Mouse (Mus musculus) embryonic facial prominence, embryonic 11.5 days (tissue): ENCODE results near the gene Nhp2. TPM values are rescaled to one million over a fixed set of nuclear protein-coding genes. Genes with fewer than 3 reads are reported as not detected.

Experiments
- ATAC-seq: fragments of 200-750 bp; cut with Nextera tagmentation; replicated peaks from 2 replicates; pipeline ENCODE4 v1.8.0; 2017; ENCODE audit warnings: low read depth; ENCODE audit not compliant: insufficient number of reproducible peaks, low FRiP score, low TSS enrichment
- DNase-seq: peaks from one replicate; pipeline ENCODE4 v3.0.0-alpha.2; 2015; ENCODE audit warnings: low spot score
- H3K27ac ChIP-seq: fragments of 300-500 bp; sonication (generic); replicated peaks from 2 replicates; pipeline ENCODE4 v1.5.1; 2014; ENCODE audit warnings: mild to moderate bottlenecking, low read depth, low read length, control low read depth
- H3K27me3 ChIP-seq: fragments of 300-500 bp; sonication (generic); 2 replicates; pipeline ENCODE4 v1.6.1; 2014; ENCODE audit warnings: mild to moderate bottlenecking, low read length, moderate library complexity, mixed read lengths; ENCODE audit not compliant: control insufficient read depth, insufficient read depth
- H3K36me3 ChIP-seq: fragments of 300-500 bp; sonication (generic); replicated peaks from 2 replicates; pipeline ENCODE4 v1.6.1; 2014; ENCODE audit warnings: low read depth, mild to moderate bottlenecking, low read length, moderate library complexity, mixed read lengths; ENCODE audit not compliant: control insufficient read depth, insufficient read depth
- H3K4me1 ChIP-seq: fragments of 300-500 bp; sonication (generic); 2 replicates; pipeline ENCODE4 v1.6.1; 2014; ENCODE audit warnings: low read length, mixed read lengths; ENCODE audit not compliant: control insufficient read depth, insufficient read depth
- H3K4me2 ChIP-seq: fragments of 300-500 bp; sonication (generic); 2 replicates; pipeline ENCODE4 v1.6.1; 2014; ENCODE audit warnings: low read depth, mild to moderate bottlenecking, control low read depth, low read length, moderate library complexity
- H3K4me3 ChIP-seq: fragments of 300-500 bp; sonication (generic); 2 replicates; pipeline ENCODE4 v1.5.1; 2014; ENCODE audit warnings: low read depth, low read length, control low read depth
- H3K9ac ChIP-seq: fragments of 300-500 bp; sonication (generic); replicated peaks from 2 replicates; pipeline ENCODE4 v1.6.1; 2014; ENCODE audit warnings: mild to moderate bottlenecking, control low read depth, low read length
- H3K9me3 ChIP-seq: fragments of 300-500 bp; sonication (generic); replicated peaks from 2 replicates; pipeline ENCODE4 v1.6.1; 2016; ENCODE audit warnings: mild to moderate bottlenecking, low read length, inconsistent platforms, mixed read lengths; ENCODE audit not compliant: control insufficient read depth
- WGBS: fragments of 180-500 bp; shearing (Covaris S2); extraction: QIAGEN DNeasy Blood & Tissue Kit; methylation state at CpG from one replicate; pipeline ENCODE4 v1.1.7; 2014; 5-methylcytosine and 5-hydroxymethylcytosine counted together
- polyA plus RNA-seq: library from polyadenylated mRNA; unstranded; fragments of >200 nt; fragmentation: Nextera tagmentation; extraction: Ambion mirVana; gene quantifications from 2 replicates; pipeline ENCODE4 v1.2.1, GENCODE M21; 2014

The Nhp2 gene
- polyA plus RNA-seq, 1 experiment from 2014 or later: 169 TPM

GRCm38 (mm10) chr11:51585608-51586252, 33.8 kb upstream of the Nhp2 start:
- H3K9me3 ChIP-seq: no peaks in the 10 kb centered on the region
- H3K4me2 ChIP-seq: peak overlapping the region; percentile 82
- 65% methylated on average over 8 of the region's 8 CpGs for WGBS
- DNase-seq (no peak), ATAC-seq (no peak; the same call in 1 of the 2 replicates)
- H3K4me1 ChIP-seq: no peaks in the 10 kb centered on the region; the same call in 1 of the 2 replicates
- 0 out of 2 replicates have a peak overlapping the region, but pooled peaks have one; percentile 59 for H3K4me3 ChIP-seq
- peaks cover 9% of the 10 kb centered on the region for H3K36me3 ChIP-seq
- H3K9ac ChIP-seq: peak overlapping the region; percentile 79
- no peak overlapping the region; the same call in 1 of the 2 replicates for H3K27ac ChIP-seq
- no peaks in the 10 kb centered on the region for H3K27me3 ChIP-seq

GRCm38 (mm10) chr11:51586411-51586810, 33.1 kb upstream of the Nhp2 start:
- WGBS: 97% methylated on average over 13 of the region's 13 CpGs
- no peak overlapping the region for H3K4me3 ChIP-seq
- ATAC-seq: no peak
- H3K27ac ChIP-seq: no peak overlapping the region
- no peak overlapping the region for H3K4me2 ChIP-seq
- no peaks in the 10 kb centered on the region; the same call in 1 of the 2 replicates for H3K4me1 ChIP-seq
- H3K9ac ChIP-seq: no peak overlapping the region
- H3K36me3 ChIP-seq: peaks cover 13% of the 10 kb centered on the region
- H3K27me3 ChIP-seq: no peaks in the 10 kb centered on the region
- no peaks in the 10 kb centered on the region for H3K9me3 ChIP-seq
- DNase-seq: no peak

GRCm38 (mm10) chr11:51587059-51587458, 32.5 kb upstream of the Nhp2 start:
- no peak for DNase-seq
- Histone ChIP-seq H3K27ac (no peak overlapping the region), H3K9me3 (no peaks in the 10 kb centered on the region), H3K4me3 (no peak overlapping the region), H3K36me3 (peaks cover 16% of the 10 kb centered on the region), H3K27me3 (no peaks in the 10 kb centered on the region), H3K4me1 (no peaks in the 10 kb centered on the region; the same call in 1 of the 2 replicates), H3K9ac (no peak overlapping the region), H3K4me2 (no peak overlapping the region)
- no peak for ATAC-seq
- whole genome bisulfite sequencing: 95% methylated on average over 1 of the region's 1 CpGs

- H3K4me1 ChIP-seq: no peaks in the 10 kb centered on the region; the same call in 1 of the 2 replicates
- 94% methylated on average over 3 of the region's 3 CpGs for WGBS
- DNase-seq (no peak), ATAC-seq (no peak)
- H3K9ac ChIP-seq: no peak overlapping the region
- no peaks in the 10 kb centered on the region for H3K27me3 ChIP-seq
- no peak overlapping the region for H3K4me2 ChIP-seq
- no peaks in the 10 kb centered on the region for H3K9me3 ChIP-seq
- H3K4me3 ChIP-seq: no peak overlapping the region
- no peak overlapping the region for H3K27ac ChIP-seq
- H3K36me3 ChIP-seq: peaks cover 23% of the 10 kb centered on the region
Measured at GRCm38 (mm10) chr11:51588833-51589232, 30.7 kb upstream of the Nhp2 start.

- Histone ChIP-seq H3K4me3 (no peak overlapping the region), H3K4me2 (no peak overlapping the region), H3K9ac (no peak overlapping the region), H3K27me3 (no peaks in the 10 kb centered on the region), H3K4me1 (no peaks in the 10 kb centered on the region), H3K9me3 (no peaks in the 10 kb centered on the region), H3K27ac (no peak overlapping the region), H3K36me3 (peaks cover 26% of the 10 kb centered on the region)
- DNase-seq (no peak), ATAC-seq (no peak)
Measured at GRCm38 (mm10) chr11:51590002-51590401, 29.5 kb upstream of the Nhp2 start.

GRCm38 (mm10) chr11:51591168-51591567, 28.4 kb upstream of the Nhp2 start:
- Histone ChIP-seq H3K36me3 (peaks cover 28% of the 10 kb centered on the region), H3K9ac (no peak overlapping the region), H3K4me3 (no peak overlapping the region), H3K27ac (no peak overlapping the region), H3K27me3 (no peaks in the 10 kb centered on the region), H3K9me3 (no peaks in the 10 kb centered on the region), H3K4me2 (no peak overlapping the region), H3K4me1 (no peaks in the 10 kb centered on the region)
- WGBS: 74% methylated on average over 7 of the region's 7 CpGs
- no peak for ATAC-seq
- no peak for DNase-seq

- no peaks in the 10 kb centered on the region for H3K9me3 ChIP-seq
- WGBS: 87% methylated on average over 7 of the region's 7 CpGs
- ATAC-seq: no peak
- no peak overlapping the region for H3K9ac ChIP-seq
- no peak overlapping the region for H3K27ac ChIP-seq
- H3K4me3 ChIP-seq: no peak overlapping the region
- H3K27me3 ChIP-seq: no peaks in the 10 kb centered on the region
- peaks cover 30% of the 10 kb centered on the region for H3K36me3 ChIP-seq
- H3K4me1 ChIP-seq: no peaks in the 10 kb centered on the region
- no peak for DNase-seq
- H3K4me2 ChIP-seq: no peak overlapping the region
Measured at GRCm38 (mm10) chr11:51591915-51592314, 27.6 kb upstream of the Nhp2 start.

GRCm38 (mm10) chr11:51593368-51593767, 26.2 kb upstream of the Nhp2 start:
- no peak for ATAC-seq
- Histone ChIP-seq H3K27me3 (no peaks in the 10 kb centered on the region), H3K4me1 (no peaks in the 10 kb centered on the region), H3K9ac (no peak overlapping the region), H3K4me3 (no peak overlapping the region), H3K4me2 (no peak overlapping the region), H3K9me3 (no peaks in the 10 kb centered on the region), H3K27ac (no peak overlapping the region), H3K36me3 (peaks cover 23% of the 10 kb centered on the region)
- 90% methylated on average over 4 of the region's 4 CpGs for WGBS
- no peak for DNase-seq
